Mouse (Mus musculus): ENCODE results near the gene Gmds. TPM values are rescaled to one million over a fixed set of nuclear protein-coding genes. Genes with fewer than 3 reads are reported as not detected.

Gene Gmds
- 10.1 and 38.6 TPM in 2 replicates for polyA plus RNA-seq (2012; ENCODE audit: low replicate concordance)

DNA sequence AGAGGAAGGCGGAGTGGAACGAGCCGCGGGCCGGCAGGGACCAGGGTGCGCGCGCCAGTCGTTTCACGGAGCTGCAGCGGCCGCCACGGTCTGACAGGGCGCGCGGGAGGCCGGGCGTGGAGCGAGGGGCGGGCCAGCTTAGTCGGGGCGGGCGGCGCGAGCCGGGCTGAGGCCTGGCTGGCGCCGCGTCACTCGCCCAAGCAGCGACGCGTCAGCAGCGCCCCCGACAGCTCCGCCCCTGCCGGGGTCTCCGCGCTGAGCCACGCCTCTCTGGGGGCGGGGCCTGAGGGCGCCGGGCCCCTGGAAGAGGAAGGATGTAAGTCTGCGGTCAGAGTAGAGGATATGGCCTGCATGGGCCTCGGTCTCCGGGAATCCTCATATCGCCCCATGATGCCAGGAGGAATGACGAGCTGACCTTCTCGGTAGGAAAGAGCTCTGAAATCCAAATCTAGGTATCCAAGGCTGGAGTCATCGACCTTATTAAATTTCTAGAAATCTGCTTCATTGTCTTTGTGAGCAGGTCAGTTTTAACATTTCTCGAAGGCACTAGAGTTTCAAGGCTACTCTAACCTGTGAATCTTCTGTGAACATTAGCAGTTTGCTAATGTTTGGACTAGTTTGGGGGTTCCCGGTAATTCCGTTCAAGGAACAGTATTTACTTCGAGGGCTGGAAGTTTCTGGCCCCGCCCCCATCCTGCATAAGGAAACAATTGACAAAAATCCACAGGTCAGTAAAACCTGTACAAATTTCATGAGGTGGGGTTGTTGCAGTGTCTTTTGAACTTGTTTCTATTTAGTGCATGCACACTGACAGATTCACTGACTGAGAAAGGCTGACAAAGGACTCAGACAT is at the start of gene Gmds:
Gmds (minus strand) TSS at position 228 of the 853 bp plus-strand sequence.

DNA sequence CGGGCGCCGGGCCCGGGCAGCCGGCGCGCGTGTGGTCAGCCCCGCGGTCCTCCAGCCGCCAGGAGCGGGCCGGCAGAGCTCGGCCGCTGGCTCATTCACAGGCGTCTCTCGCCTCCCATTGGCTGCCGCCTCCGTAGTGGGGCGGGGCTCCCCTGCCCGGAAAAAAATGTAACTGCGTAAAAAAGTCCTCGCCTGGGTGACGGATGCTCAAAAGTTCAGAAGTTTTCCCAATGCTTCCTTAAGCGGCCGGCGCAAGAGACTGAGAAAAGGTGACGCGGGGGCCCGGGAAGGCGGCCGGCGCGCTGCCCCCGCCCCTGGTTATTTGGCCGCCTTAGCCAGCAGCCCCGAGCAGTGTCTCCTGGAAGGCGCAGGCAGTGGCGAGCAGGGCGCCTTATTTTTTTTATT is 532.1 kb downstream of the Gmds start, which contains the start of gene Foxc1:
Foxc1 (plus strand) TSS at position 206 of the 405 bp plus-strand sequence.

